Mouse (Mus musculus) spleen, adult 2 months (tissue): ENCODE measurements around the gene H2afj.

ENCODE experiments used
- CTCF ChIP-seq: fragments of 200-500 bp; IDR thresholded peaks from 2 replicates; pipeline ENCODE4 v1.5.1; 2011; ENCODE audit warnings: mild to moderate bottlenecking, inconsistent platforms; ENCODE audit not compliant: insufficient read depth, insufficient read length, insufficient replicate concordance; ENCODE audit errors: extremely low read depth
- POLR2A ChIP-seq: fragments of 200-500 bp; IDR thresholded peaks from 2 replicates; pipeline ENCODE4 v1.6.1; 2011; ENCODE audit warnings: low read depth, low read length, inconsistent platforms

GRCm38 (mm10) chr6:136848399-136848798 is 40.4 kb downstream of the H2afj start:
- no peak for TF ChIP-seq CTCF
- TF ChIP-seq POLR2A: no peak
